Mouse (Mus musculus) cortical plate, adult 2 months (tissue): ENCODE measurements around the gene Grk4.

Experiments used
- CTCF ChIP-seq: fragments of 200-500 bp; IDR thresholded peaks from 2 replicates; pipeline ENCODE4 v1.5.1; 2011; ENCODE audit warnings: mild to moderate bottlenecking, control low read depth, low read length; ENCODE audit not compliant: insufficient read depth; ENCODE audit errors: extremely low read depth
- POLR2A ChIP-seq: fragments of 200-500 bp; IDR thresholded peaks from 2 replicates; pipeline ENCODE4 v1.6.1; 2011; ENCODE audit warnings: mild to moderate bottlenecking, low read length, control low read depth; ENCODE audit not compliant: insufficient read depth; ENCODE audit errors: extremely low read depth

- no peak for TF ChIP-seq POLR2A
- no peak for TF ChIP-seq CTCF
These were observed 27.2 kb upstream of the Grk4 start for GRCm38 (mm10) chr5:34632996-34633395.
